8 mouse cellular contexts compared by ENCODE assay signal in the genomic region with DNA sequence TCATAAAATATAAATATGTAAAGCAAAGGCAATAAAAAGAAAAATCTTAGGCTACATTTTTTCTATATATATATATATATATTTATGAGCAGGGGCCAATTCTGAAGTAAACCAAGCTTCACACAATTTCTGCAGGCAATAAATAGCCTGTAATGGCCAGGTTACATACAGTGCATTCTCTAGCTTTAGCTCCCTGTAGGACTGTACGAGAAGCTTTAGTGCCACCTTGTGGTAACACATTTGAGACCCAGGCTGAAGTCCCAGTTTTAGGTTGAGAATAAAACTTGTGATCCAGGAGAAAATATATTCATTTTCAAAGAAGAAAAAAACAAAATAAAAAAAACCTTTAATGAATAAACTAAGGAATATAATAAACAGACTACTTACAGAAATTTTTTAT. TPM values are rescaled to one million over a fixed set of nuclear protein-coding genes. Genes with fewer than 3 reads are reported as not detected.
DNase-seq lines count a peak whose midpoint lies in the region; ATAC-seq and TF ChIP-seq lines count a peak whose summit lies in the region.

No protein-coding gene starts in this region.

- 10% methylated on average over 1 of the region's 1 CpGs for WGBS in midbrain, embryonic 11.5 days
- WGBS in midbrain, embryonic 10.5 days, result 28% methylated on average over 1 of the region's 1 CpGs
- WGBS in forebrain, postnatal 0 days, result 17% methylated on average over 1 of the region's 1 CpGs
- WGBS in midbrain, postnatal 0 days, result 7% methylated on average over 1 of the region's 1 CpGs

- no peaks in the 10 kb centered on the region for H3K4me1 ChIP-seq in midbrain, embryonic 11.5 days (ENCODE audit: control insufficient read depth, insufficient read depth, low read length)
- no peaks in the 10 kb centered on the region for H3K4me1 ChIP-seq in midbrain, embryonic 10.5 days
- no peaks in the 10 kb centered on the region for H3K4me1 ChIP-seq in forebrain, postnatal 0 days (ENCODE audit: insufficient read depth)
- H3K4me1 ChIP-seq in midbrain, postnatal 0 days (ENCODE audit: insufficient read depth, low read length), result no peaks in the 10 kb centered on the region

- no peak overlapping the region for H3K4me3 ChIP-seq in midbrain, embryonic 11.5 days (ENCODE audit: low read depth, low read length)
- H3K4me3 ChIP-seq in midbrain, embryonic 10.5 days, result no peak overlapping the region
- H3K4me3 ChIP-seq in forebrain, postnatal 0 days (ENCODE audit: low read depth, low read length), result no peak overlapping the region
- no peak overlapping the region for H3K4me3 ChIP-seq in midbrain, postnatal 0 days (ENCODE audit: low read depth, low read length)

- peak; percentile 6 to 53 for DNase-seq in adrenal gland, adult (ENCODE audit: inconsistent age in 2 of 2, low spot score in 1 of 2)
- no peak for DNase-seq in adrenal gland, adult 8-10 months
- peak; percentile 85 for DNase-seq in midbrain, embryonic 11.5 days (ENCODE audit: low spot score, missing footprints)
- DNase-seq in midbrain, embryonic 10.5 days (ENCODE audit: low spot score), result no peak
- DNase-seq in forebrain, postnatal 0 days, result peak; percentile 73
- DNase-seq in kidney, postnatal 4 days, result peak; percentile 7 to 29
- DNase-seq in midbrain, postnatal 0 days (ENCODE audit: low spot score), result peak; percentile 80

- peak; percentile 81 for TF ChIP-seq CTCF in forebrain, postnatal 0 days (IDR thresholded peaks at IDR 0.05; ENCODE audit: low read depth)
- peak; percentile 86 for TF ChIP-seq CTCF in midbrain, postnatal 0 days (IDR thresholded peaks at IDR 0.05)

- no peak overlapping the region for H3K4me2 ChIP-seq in midbrain, embryonic 11.5 days
- no peak overlapping the region for H3K4me2 ChIP-seq in forebrain, postnatal 0 days (ENCODE audit: low read depth)
- no peak overlapping the region for H3K4me2 ChIP-seq in midbrain, postnatal 0 days (ENCODE audit: low read depth, low read length, poor library complexity, severe bottlenecking)

- no peaks in the 10 kb centered on the region for H3K36me3 ChIP-seq in midbrain, embryonic 11.5 days (ENCODE audit: control insufficient read depth, insufficient read depth, low read length)
- H3K36me3 ChIP-seq in midbrain, embryonic 10.5 days, result no peaks in the 10 kb centered on the region
- no peaks in the 10 kb centered on the region for H3K36me3 ChIP-seq in forebrain, postnatal 0 days (ENCODE audit: insufficient read depth)
- no peaks in the 10 kb centered on the region for H3K36me3 ChIP-seq in midbrain, postnatal 0 days (ENCODE audit: insufficient read depth, low read length)

- H3K9me3 ChIP-seq in midbrain, embryonic 11.5 days (ENCODE audit: control insufficient read depth, low read length), result no peaks in the 10 kb centered on the region
- no peaks in the 10 kb centered on the region for H3K9me3 ChIP-seq in midbrain, embryonic 10.5 days (replicated peaks)
- H3K9me3 ChIP-seq in forebrain, postnatal 0 days (ENCODE audit: low read length), result no peaks in the 10 kb centered on the region
- H3K9me3 ChIP-seq in midbrain, postnatal 0 days (ENCODE audit: low read length), result no peaks in the 10 kb centered on the region

- H3K27ac ChIP-seq in midbrain, embryonic 11.5 days (ENCODE audit: low read depth, low read length), result no peak overlapping the region
- no peak overlapping the region for H3K27ac ChIP-seq in midbrain, embryonic 10.5 days (replicated peaks)
- H3K27ac ChIP-seq in forebrain, postnatal 0 days (ENCODE audit: low read depth, low read length), result no peak overlapping the region
- no peak overlapping the region for H3K27ac ChIP-seq in midbrain, postnatal 0 days (ENCODE audit: low read depth, low read length)

- peak; percentile 88 for ATAC-seq in midbrain, embryonic 11.5 days (ENCODE audit: low FRiP score)
- ATAC-seq in forebrain, postnatal 0 days, result peak; percentile 83
- ATAC-seq in midbrain, postnatal 0 days (ENCODE audit: low FRiP score), result peak; percentile 71; the same call in 1 of the 2 replicates
- ATAC-seq in inflammation-experienced regulatory T-cells, adult 6 months, result no peak

- H3K9ac ChIP-seq in midbrain, embryonic 11.5 days (ENCODE audit: low read length), result no peak overlapping the region
- no peak overlapping the region for H3K9ac ChIP-seq in forebrain, postnatal 0 days
- H3K9ac ChIP-seq in midbrain, postnatal 0 days (replicated peaks; ENCODE audit: low read length, poor library complexity, severe bottlenecking), result no peak overlapping the region

- no peaks in the 10 kb centered on the region for H3K27me3 ChIP-seq in midbrain, embryonic 11.5 days (ENCODE audit: control insufficient read depth, insufficient read depth, low read length)
- H3K27me3 ChIP-seq in midbrain, embryonic 10.5 days (ENCODE audit: low read depth, poor library complexity, severe bottlenecking), result no peaks in the 10 kb centered on the region
- no peaks in the 10 kb centered on the region for H3K27me3 ChIP-seq in forebrain, postnatal 0 days (ENCODE audit: insufficient read depth, low read length)
- no peaks in the 10 kb centered on the region for H3K27me3 ChIP-seq in midbrain, postnatal 0 days (ENCODE audit: insufficient read depth, low read length)

RNA-seq across cellular contexts. Expression of gene Aldh1a7, which starts 36.9 kb away (rescaled TPM):
- total RNA-seq in adrenal gland, adult 8-10 months (2022), result 10 to 100 TPM in 2 of 4 experiments, 1 to 10 TPM in 2; 3.4 to 61.7 (median 21.2) TPM
- polyA plus RNA-seq in midbrain, embryonic 11.5 days (2014; fragmentation: Nextera tagmentation; extraction: Ambion mirVana), result 0.53 and 0.59 TPM in 2 replicates
- polyA plus RNA-seq in midbrain, embryonic 10.5 days (2016; fragmentation: Nextera tagmentation; extraction: Ambion mirVana), result 0.47 and 2.4 TPM in 2 replicates
- total RNA-seq in forebrain, postnatal 0 days (2014; rRNA removed), result 0.76 and 1.5 TPM in 2 replicates
- 0.94 and 1.2 TPM in 2 replicates for polyA plus RNA-seq in forebrain, postnatal 0 days (2015; fragmentation: Nextera tagmentation; extraction: Ambion mirVana)
- 0.93 and 1.2 TPM in 2 replicates for total RNA-seq in midbrain, postnatal 0 days (2014; rRNA removed)
- polyA plus RNA-seq in midbrain, postnatal 0 days (2015; fragmentation: Nextera tagmentation; extraction: Ambion mirVana), result 0.98 and 1.2 TPM in 2 replicates
- polyA plus RNA-seq in inflammation-experienced regulatory T-cells, adult 6 months (2017; shearing (Covaris generic)), result not detected

Comparison
In these comparisons a context has a peak if more than half of its experiments do, and no peak if none do; other contexts are left out.
1. DNase-seq: peak in adrenal gland, adult (2 of 2), midbrain, embryonic 11.5 days (single experiment), forebrain, postnatal 0 days (single experiment), kidney, postnatal 4 days (2 of 2) and midbrain, postnatal 0 days (single experiment); none in adrenal gland, adult 8-10 months (single experiment) and midbrain, embryonic 10.5 days (single experiment).